Mouse (Mus musculus): ENCODE measurements around the gene Foxn3.

The Foxn3 gene

GRCm38 (mm10) chr12:99385897-99386834 lies 177.2 kb downstream of the Foxn3 start:
- DNase-seq (ENCODE audit: low spot score) = no peak

DNA sequence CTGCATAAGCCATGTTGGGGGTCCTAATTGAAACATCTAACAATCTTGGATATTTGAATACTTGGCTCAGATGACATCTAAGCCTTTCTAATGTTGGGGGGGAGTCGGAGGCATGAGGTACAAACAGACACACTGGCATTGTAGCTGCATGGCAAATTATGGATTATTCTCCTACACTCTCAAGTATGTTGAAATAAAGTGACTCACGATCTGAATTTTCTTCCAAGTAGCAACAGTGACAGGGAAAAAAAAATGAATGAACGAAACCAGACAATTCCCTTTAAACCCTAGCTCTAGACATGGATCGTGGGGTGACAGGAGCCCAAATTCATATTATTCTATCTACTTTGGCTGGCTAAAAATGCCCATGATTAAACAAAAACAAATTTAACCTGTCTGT lies 178.3 kb downstream of the Foxn3 start:
- DNase-seq (ENCODE audit: low spot score) = no peak

DNA sequence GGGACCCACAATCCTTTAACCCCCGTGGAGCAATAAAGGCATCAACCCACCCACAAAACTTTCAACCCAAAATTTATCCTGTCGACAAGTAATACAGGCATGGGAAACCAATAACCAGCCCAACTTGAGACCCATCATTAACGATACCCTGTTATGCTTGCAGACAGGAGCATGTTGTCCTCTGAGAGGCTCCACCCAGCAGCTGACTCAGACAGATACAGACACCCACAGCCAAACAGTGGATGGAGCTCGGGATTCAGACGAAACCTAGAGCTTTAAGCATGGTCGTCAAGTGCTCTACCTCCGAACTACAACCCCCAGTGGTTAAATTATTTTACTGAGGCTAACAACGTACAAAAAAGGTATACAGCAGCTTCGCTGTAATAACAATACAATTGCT lies 182.1 kb downstream of the Foxn3 start:
- DNase-seq (ENCODE audit: low spot score) = no peak

DNA sequence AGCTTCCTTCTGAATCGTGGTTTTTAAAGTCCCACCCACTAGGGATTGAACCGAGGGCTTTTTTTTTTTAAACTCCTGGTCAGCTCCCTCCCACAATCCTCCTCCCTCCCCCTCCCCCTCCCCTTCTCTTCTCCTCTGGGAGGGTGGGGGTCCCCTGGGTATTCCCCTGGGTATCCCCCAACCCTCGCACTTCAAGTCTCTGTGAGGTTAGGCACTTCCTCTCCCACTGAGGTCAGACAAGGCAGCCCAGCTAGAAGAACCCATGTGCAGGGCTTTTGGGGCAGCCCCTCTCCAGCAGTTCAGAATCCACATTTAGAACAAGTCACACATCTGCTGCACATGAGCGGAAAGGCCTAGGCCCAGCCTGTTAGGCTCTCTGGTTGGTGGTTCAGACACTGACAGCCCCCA lies 182.5 kb downstream of the Foxn3 start:
- DNase-seq (ENCODE audit: low spot score) = no peak

- no peak for DNase-seq (ENCODE audit: low spot score)
These were observed 183.3 kb downstream of the Foxn3 start for GRCm38 (mm10) chr12:99380124-99380523.

DNA sequence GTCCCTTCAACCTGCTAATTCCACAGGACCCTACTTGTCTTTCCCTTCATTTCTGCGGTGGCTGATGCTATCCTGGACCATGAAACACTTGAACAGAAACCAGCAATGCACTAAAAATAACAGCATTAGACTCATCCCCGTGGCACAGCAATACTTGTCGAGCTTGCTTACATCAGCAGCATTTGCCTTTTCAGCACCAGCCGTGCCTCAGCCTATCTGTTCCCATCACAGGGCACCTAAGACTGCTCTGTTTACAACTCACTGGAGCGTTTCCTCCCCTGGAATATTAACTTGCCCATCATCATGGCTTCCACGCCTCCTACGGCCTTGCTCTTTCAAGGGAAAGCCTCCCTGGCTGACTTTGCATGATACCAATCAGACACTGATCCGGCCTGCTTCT lies 185.1 kb downstream of the Foxn3 start:
- DNase-seq (ENCODE audit: low spot score) = no peak

DNA sequence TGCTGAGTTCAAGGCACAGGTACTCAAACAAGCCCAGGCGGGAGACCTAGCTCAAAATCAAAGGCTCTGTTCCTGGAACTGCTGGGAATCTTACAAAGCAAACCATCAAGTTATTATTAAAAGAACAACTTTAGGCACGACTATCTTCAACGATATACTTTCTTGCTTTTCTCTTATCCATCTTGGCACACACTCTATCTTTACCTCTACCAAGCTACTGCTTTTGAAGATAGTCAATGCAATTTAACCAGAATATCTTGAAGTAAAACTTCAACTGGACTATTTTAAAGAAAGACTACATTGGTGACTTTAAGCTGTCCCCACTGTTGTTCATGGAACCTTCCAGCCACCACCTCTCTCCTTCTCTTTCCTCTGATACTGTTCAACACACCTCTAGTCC lies 185.7 kb downstream of the Foxn3 start:
- DNase-seq (ENCODE audit: low spot score) = no peak

- no peak for DNase-seq (ENCODE audit: low spot score)
These were observed 186.3 kb downstream of the Foxn3 start for GRCm38 (mm10) chr12:99377069-99377468.

DNA sequence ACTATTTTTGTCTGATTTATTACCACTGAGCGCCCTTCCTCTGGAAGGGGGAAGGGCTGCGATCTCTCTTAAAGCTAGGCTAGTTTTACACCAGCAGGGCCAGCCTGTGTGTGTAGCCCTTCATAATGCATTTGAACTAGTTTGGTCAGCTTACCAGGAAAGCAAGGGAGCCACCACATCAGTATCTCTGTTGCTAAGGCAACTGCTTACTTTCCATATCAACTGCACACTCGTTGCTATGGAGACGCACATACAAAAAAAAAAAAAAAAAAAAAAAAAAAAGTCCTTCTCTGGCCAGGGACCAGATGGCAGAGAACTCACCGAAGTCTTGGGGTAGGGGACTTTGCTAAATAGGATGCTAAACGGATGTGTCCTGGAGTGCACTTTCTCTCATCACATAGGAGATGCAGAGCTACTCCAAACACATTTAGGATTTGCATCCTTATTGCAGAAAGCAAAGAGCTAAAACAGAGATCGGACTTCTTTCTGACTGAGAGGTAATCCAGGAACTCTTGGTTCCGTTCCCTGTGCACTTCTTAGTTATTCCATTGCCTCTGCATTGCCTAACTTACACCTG lies 187.4 kb downstream of the Foxn3 start:
- no peak for DNase-seq (ENCODE audit: low spot score)

GRCm38 (mm10) chr12:99375426-99375825 lies 188.0 kb downstream of the Foxn3 start:
- no peak for DNase-seq (ENCODE audit: low spot score)

DNA sequence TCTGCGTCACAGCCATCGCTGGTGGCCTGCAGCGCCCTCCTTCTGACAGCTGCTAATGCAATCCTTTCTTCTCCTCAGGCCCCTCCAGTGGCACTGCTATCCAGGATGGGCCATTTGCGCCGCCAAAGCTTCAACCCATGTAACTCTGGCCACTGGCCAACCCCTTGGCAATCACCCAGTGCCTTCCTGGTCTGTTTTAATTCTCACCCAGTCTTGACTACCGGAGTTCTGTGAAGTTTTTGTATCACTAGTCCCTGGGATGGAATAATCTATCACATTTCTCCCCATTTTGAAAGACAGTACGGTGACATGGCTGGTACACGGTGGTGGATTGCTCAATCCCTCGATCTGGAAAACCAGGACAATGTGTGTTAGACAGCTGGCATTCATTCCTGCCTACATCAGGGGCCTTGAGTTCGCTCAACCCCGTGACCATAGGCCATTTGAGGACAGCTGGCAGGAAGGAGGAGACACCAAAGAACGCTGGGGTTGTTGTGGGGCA lies 189.2 kb downstream of the Foxn3 start:
- DNase-seq (ENCODE audit: low spot score) = peak; percentile 51

DNA sequence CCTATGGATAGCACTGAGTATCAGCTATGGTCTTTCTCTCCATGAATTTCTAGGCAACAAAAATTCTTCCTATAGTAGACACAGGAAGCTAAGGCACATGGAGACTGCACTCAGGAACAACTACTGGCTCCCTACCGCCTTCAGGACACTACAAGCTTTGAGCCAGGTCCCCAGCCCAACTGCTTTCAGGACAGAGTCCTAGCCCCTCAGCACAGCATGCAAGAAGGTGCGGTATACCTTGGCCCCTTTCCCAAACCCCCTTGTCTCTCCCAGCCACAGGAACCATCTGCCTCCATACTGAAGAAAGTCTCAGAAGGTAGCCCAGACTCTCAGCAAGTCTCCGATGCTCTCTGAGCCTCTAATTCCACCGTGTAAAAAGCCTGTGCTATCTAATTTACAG lies 189.8 kb downstream of the Foxn3 start:
- no peak for DNase-seq (ENCODE audit: low spot score)

- DNase-seq (ENCODE audit: low spot score) = no peak
These were observed 191.9 kb downstream of the Foxn3 start for GRCm38 (mm10) chr12:99371500-99371899.

GRCm38 (mm10) chr12:99368251-99368650 lies 195.1 kb downstream of the Foxn3 start:
- no peak for DNase-seq (ENCODE audit: low spot score)

- DNase-seq (ENCODE audit: low spot score) = no peak
These were observed 197.4 kb downstream of the Foxn3 start for GRCm38 (mm10) chr12:99365999-99366398.

DNA sequence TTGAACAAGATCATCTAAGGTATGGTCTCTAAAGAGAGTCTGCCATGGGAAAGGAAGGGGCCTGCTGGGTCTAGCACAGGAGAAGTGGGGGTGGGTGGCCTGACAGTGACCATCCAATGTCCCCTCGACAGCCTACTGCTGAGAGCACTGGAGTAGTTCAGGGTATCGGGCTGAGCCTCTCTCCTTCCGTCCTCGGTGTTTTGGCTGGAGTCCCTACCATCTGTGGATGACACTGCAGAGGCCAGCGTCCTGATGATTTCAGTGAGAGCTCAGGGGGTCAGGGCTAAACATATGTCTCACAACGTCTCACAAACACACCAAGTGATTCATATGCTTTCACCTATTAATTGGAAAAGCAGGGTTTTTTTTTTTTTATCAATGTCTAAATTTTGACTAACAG lies 199.2 kb downstream of the Foxn3 start:
- no peak for DNase-seq (ENCODE audit: low spot score)

DNA sequence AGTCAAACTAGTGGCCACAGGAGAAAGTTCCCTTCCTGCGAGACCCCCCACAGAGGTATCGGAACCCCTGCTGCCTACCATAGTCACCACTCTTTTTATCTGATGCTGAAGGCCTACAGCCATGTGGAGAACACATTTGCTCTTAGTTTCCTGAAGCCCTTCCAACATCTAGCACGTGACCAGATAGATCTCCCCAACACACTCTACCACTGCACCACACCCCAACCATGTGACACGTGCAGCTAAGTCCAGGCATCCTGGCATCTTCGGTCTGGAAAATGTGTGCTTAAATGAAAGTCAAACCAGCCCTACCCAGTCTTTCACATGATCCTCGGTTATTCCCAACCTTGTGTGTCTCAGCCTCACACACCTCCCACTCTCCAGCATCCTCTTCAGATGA lies 200.4 kb downstream of the Foxn3 start:
- DNase-seq (ENCODE audit: low spot score) = no peak

DNA sequence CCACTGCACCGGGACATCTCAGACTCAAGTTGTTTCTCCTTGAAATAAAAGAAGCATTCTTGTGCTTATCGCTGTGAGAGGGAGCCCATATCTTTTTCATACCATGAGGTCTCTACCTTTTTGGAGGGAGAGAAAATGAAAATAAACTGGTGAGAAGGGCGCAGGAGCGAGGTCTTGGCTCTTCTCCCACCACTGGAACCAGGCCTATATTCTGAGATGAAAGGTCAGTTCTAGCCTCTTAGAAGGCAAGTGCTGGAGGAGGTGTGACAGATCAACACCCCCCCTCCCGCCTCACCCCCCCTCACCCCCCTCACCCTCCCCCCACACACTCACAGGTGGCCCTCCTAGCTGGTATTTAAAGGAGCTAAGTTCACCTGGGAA lies 201.6 kb downstream of the Foxn3 start:
- no peak for DNase-seq (ENCODE audit: low spot score)

GRCm38 (mm10) chr12:99360958-99361751 lies 202.2 kb downstream of the Foxn3 start:
- DNase-seq (ENCODE audit: low spot score) = no peak

GRCm38 (mm10) chr12:99358698-99359097 lies 204.7 kb downstream of the Foxn3 start:
- no peak for DNase-seq (ENCODE audit: low spot score)

GRCm38 (mm10) chr12:99356660-99357059 lies 206.7 kb downstream of the Foxn3 start:
- no peak for DNase-seq (ENCODE audit: low spot score)

DNA sequence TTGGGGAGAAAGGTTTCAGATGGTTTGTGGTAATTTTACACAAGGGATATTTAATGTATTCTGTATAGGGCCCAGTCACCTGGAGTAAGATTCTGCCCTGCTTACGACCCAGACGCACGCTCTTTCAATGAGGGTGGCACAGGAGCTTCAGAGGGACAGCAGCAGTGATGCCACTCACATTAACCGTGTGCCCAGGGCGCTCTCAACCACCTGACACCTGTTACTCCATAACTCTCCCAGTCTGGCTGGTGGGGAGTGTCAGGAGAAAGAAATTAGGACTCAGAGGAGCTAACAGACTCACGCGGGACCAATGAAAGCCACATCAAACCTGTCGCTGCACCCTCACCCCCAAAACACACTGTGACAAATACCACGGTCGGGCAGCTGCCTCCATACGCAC lies 209.7 kb downstream of the Foxn3 start:
- no peak for DNase-seq (ENCODE audit: low spot score)

GRCm38 (mm10) chr12:99352583-99352982 lies 210.8 kb downstream of the Foxn3 start:
- no peak for DNase-seq (ENCODE audit: low spot score)

All from ovary, postnatal 36 days (tissue).